Mouse (Mus musculus): ENCODE measurements at regions not wholly inside any gene's neighbourhood (a gene's known extent, or its start where the extent isn't known, plus 50 kb on each side); places are given as distances from the start of the nearest gene placed in this dataset.
"Not testable (repeated sequence)": the region's sequence is repeated elsewhere in the genome, so short reads cannot be mapped to it uniquely, and the experiment has no call there.

DNA sequence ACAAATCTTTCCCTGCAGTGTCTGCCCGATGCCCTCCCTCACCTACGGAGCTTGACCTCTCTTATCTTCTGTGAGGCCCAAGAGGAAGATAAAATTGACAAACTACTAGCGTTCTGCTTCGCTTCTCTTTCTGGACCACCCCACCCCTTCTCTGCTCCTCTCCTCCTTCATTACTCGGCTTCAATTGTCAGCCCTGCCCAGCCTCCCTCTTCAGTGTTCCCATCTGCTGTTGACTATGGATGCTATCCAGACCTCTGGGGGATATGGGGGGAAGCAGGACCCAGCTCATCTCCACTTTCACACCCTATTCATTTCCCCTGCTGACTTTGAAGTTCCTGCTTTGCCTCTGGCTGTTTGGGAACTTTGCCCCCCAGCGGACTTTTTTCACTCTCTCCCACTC lies 214.5 kb downstream of the Dact1 start:
- DNase-seq, result peak; percentile 25
- intact Hi-C loops (cut with DNase I), result no loop called here

DNA sequence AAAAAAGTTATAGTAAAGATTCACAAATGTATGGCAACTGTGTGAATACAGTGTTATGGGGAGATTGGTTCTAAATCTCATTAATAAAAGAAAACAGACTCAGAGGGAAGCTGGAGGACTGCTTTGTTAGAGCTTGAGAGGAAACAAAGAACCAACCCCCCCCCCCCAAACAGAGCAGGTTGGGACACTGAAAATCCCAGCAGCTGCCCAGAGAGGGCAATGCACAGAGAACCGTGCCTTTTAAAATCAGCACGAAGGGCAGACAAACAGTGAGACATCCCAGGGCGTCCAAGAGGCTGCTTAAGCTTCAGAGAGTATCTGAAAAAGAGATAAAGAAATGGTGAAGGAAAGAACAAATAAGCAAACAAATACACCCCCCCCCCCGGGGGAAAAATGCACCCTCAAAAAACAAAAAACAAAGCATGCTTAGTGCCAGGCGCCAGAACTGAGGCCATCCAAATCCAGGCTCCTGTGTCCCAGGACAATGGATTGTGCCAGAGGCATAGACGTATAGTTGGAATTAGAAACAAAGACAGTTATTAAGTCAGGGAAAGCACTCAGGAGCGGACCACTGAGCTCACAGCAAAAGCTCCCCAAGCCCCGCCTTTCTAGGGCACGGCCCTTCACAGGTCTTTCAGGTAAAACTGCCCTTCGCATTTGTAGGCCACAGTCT lies 215.7 kb downstream of the Dact1 start:
- intact Hi-C loops (cut with DNase I), result no loop called here
- no peak for DNase-seq

DNA sequence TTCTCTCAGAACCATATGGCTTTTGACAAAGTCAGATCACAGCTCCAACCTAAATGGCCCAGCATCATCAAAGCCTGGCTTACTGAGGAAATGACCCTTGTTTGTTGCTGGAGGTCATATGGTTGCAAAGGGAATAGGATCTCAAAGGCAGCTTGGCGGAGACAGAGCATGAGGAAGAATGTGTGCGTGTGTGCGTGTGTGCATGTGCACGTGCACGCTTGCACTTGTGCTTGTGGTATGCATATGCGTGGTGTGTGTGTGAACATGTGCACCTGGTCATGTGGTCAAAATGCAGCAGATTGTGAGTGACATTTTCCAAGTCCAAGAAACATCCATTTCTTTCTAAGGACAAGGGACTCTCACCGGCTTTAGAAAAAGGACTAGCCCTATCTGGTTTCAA lies 216.9 kb downstream of the Dact1 start:
- intact Hi-C loops (cut with DNase I), result no loop called here
- no peak for DNase-seq

DNA sequence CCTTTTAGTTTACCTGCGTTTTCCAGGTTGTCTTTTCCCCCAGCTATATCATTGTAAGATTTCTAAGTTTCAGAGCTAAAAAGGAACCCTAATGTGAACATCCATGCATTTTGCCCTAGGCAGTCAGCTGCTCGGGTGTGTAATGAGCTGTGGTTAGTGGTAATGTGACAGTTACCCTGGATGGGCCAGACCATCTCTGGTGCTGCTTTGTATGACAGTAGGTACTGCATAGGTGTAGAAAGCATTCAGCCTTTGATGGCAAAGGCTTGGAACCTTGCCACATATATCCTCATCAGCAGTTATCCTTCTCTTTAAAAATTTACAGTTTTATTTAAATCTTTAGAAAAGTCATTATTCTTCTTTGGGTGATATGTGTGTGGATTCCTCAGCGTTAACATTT lies 222.5 kb downstream of the Dact1 start:
- DNase-seq, result no peak
- intact Hi-C loops (cut with DNase I), result no loop called here

DNA sequence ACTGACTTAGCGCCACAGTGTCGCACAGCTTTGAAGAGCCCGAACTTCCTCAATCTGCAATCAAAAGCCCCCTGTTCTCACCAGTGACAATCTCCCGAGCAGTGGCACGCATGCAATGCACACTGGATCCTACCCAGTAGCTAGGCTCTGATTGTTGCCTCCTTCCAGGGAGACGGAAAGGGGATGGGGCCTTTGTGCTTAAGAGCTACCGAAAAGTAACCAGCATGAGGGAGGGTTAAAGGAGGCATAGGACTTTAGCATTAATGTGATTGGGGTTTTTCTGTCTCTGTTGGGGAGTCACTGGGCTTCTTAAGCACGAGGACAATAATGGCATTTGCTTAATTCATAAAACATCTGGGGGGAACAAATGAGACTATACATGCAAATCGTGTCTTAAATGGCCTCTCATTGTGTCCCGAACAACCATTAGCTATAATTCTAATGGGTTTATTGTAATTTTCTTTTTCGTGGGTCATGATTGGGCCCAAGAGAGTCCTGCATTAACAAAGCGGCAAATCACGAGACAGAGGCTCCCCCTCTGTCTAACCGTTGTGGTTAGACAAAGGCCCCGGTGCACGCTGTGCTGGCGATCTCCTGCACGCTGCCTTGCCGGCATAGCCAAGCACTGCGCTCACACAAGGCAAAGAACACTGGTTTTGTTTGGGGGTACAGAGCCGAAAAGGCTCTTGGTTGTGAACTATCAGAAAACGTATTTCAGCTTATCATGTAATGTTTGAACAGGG lies 223.2 kb downstream of the Dact1 start:
- DNase-seq, result no peak
- intact Hi-C loops (cut with DNase I), result no loop called here

DNA sequence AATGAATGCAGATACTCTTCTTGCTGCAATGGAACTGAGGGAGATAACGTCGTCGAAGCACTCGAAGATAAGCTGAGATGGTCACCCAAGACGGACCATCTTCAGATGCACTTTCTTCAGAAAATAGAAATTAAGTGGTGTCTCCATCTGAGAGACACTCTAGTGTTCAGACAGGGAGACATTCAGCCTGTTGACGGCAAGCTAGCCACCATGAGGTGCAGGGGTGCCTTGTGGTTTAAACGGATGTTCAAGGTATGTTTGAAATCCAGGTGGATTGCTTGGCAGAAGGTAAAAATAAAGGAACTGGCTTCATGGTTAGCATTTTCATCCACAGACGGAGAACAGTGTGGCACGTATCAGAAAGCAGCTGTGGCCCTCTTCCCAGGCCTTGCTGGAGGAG lies 224.0 kb downstream of the Dact1 start:
- no peak for DNase-seq
- intact Hi-C loops (cut with DNase I), result no loop called here

DNA sequence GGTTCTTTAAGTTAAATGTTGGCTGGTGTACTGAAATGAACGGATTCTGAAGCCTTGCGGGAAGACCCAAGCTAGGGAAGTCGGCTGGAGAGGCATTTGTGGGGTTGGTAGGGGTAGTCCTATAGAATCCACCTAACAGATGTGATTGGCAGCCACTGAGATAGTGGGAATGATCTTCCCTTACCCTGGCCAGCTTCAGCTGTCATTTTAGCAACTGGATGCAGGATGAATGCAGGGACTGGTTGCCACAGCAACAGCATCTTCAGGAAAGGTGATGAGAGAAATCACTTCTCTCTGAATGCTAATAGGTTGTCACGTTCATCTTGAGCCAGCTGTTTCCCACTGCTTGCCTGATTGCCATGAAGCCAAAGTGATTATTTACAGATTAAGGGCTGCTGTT lies 224.5 kb downstream of the Dact1 start:
- intact Hi-C loops (cut with DNase I), result no loop called here
- no peak for DNase-seq

DNA sequence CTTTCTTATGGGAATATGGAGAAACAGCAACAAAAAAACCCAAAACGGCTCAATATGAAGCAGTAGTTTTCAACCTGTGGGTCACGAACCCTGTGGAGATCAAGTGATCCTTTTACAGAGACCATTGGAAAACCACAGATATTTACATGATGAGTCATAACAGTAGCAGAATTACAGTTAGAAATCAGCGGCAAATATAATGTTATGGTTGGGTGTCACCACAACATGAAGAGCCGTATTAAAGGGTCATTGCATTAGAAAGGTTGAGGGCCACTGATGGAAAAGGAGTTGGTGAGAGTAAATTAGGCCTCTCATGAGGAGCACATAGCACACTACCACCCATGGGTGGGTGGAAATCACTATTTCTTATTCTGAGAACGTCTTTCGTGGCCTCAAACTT lies 225.6 kb downstream of the Dact1 start:
- intact Hi-C loops (cut with DNase I), result no loop called here
- DNase-seq, result no peak

DNA sequence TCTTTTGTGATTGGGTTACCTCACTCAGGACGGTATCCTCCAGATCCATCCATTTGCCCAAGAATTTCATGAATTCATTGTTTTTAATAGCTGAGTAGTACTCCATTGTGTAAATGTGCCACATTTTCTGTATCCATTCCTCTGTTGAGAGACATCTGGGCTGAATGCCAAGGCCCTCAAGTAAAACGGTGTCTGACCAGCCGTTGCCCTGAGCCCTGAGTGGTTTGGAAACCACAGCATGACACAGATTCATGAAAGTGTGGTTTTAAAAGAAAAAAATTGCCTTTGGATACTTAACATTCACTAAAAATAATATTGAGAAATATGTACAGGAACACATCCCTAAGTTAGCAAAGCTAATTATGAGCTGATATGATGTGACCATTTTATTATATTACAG lies 226.1 kb downstream of the Dact1 start:
- DNase-seq; intact Hi-C loops (cut with DNase I): not testable (repeated sequence)

DNA sequence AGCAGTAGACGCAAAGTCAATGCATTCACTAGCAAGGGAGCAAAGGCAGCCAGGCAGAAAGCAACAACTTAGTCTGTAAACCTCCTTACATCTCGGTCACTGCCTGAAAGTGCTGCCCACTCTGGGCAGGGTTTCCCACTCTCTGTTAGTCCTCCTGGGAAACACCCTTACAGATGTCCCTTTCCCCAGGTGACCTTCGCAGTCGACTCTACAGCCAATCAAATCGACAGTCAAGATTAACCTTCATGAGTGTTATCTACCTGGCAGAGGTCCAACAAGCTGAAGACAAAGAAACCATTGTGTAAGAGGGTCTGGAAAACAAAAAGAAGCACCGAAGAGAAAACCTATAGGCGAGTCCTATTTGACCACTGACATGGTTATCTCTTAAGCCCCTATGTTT lies 229.0 kb downstream of the Dact1 start:
- DNase-seq, result no peak

DNA sequence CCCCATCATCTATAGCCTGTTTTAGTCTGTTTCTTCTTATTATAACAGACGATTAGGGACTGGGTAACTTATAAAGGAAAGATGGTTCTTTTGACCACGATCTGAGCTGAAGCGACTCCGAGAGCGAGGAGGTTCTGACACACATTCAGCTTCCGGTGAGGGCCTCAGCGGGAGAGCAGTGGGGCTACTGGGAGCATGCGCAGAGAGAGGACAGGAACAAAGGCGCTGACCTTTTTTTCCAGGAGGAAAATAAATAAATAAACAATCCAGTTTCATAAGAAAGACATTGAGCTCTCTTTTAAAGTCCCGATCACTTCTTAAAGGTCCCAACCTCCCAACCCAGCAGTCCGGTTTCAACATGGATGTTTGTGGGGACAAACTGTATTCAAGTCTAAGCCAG lies 230.6 kb downstream of the Dact1 start:
- DNase-seq, result no peak
- intact Hi-C loops (cut with DNase I), result no loop called here

More for the DNA sequence above, 229.0 kb downstream of the Dact1 start:
- intact Hi-C loops (cut with DNase I), result no loop called here

DNA sequence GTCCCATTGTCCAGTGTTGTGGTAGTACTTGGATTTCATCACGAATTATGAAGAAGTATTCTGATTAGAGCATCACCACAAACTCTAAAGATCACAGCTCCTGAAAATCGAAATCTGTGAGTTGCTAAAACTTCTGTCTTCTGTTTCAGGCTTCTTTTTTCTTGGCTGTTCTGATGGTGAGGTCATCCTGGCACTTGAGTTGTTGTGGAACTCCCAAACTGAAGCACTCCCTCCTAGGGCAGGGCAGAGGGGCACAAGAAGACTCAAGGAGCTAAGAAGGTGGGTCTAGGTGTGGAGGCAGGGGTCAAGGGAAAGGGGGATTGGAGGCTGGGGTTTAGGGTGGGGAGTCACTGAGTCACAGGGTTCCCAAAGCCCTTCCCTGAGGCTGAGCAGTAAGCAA lies 232.3 kb downstream of the Dact1 start:
- DNase-seq, result no peak
- intact Hi-C loops (cut with DNase I), result no loop called here

DNA sequence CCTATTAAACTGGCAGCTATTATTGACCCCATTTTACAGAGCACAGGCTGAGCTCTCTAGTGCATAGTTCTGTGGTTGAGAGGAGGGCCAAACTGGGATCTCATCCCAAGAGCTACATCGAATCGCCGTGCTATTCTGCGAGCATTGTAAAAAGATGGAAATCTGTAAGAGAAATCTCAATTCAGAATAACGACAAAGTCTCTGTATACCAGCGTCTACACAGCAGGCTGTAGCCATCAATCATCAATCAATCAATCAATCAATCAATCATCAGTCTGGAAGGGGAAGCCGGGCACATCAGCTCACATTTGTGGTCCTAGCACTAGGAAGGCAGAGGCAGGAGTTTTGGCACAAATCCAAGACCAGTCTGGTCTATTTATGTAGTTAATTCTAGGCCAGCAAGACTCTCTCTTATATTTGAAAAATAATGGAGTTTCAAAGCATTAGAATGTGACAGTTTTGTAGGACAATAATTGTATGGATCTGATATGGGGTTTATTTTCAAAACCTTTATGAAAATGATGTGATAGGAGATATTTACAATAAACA lies 234.0 kb downstream of the Dact1 start:
- intact Hi-C loops (cut with DNase I), result no loop called here
- no peak for DNase-seq

DNA sequence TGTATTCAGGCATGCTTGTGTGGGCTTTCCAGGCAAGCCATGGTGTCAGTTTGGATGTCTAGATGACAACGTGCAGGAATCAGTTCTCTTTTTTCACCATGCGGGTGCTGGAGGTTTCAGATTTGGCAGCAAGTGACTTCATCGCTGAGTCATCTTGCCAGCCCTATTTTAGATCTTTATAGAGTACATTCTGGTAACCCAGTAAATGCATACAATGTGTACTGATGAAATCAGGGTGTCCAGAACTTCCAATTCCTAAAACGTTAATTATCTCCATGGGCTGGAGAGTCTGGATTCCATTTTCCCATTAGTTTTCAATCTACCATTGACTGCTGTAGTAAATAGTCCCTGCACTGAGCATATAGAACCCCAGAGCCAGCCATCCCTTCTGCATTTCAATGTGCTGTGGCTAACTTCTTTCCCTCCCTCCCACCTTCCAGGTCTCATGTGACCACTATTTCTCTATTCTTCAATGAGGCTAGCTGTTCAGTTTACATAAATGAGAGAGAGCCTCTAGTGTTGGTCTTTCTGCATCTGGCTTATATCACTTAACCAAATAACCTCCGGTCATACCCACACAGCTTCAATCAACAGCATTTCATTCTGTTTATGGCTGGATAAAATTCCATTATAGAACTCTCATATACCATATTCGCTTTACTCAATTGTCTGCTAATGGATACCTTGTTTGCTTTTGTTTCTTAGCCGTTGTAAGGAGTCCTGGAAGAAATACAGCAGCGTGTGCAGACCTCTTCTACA lies 234.9 kb downstream of the Dact1 start:
- no peak for DNase-seq
- intact Hi-C loops (cut with DNase I), result no loop called here

DNA sequence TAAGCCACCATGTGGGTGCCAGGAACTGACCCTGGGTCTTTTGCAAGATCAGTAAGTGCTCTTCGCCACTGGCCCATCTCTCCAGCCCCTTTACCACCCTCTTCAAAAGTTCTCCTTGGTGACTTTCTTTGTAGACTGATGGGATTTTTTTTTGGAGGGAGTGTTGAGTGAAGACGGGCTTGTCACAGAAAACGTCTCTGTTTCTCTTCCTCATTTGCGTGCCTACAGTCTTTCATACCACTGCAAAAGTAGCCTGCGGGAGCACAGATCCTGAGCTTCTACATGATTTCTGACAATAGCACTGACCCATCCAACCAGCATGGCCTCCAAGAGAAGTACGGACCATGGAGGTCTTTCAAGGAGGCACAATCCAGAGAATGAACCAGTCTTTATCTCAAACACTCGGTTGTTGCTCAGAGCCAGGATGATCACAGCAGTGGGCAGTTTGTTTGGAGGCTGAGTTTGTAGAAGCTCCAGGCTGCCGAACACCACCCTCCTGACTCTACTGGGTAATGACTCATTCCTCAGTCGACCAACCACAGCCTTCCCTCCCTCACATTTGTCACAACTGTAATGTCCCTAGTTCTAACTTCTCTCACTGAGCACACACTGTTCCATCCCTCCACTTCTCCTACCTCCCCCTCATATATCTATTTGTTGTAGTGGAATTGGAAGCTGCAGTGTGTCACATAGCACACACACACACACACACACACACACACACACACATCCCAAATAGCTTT lies 237.0 kb downstream of the Dact1 start:
- intact Hi-C loops (cut with DNase I), result no loop called here
- DNase-seq, result no peak

DNA sequence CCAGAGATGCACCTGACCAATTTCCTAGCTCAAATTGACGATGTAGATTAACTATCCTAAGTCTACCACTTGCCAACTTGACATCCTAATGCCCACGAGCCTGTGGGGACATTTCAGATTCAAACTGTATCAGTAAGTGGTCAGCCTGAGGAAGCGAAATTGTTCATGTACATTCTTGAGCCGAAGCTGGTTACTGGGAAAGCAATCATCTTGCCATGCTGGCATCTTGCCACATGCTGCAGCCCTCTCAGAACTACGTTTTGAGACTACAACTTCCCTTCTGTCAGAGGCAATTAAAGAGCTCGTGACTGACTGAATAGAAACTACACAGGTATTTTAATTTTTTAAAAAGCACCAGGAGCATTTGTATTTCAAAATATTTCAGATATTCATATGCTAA lies 239.7 kb downstream of the Dact1 start:
- DNase-seq, result peak; percentile 40
- intact Hi-C loops (cut with DNase I), result no loop called here

DNA sequence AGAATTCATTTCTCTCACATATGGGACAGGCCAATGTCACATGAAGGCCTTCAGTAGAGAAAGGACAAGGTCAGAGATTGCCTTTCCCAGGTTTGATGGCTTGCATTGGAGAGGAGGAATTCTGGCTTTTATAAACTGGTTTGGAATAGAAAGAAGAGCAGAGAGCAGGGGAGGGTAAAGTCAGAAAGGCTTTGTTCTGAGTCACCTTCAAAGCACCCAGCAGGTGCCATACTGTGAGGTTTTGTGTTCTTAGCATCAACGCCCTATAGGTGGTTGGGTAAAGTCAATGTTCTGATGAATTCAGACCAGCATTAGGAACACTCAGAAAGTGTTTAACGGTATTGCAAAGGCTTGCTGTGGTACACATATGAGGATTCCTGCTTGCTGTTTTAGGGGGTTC lies 244.5 kb downstream of the Dact1 start:
- DNase-seq, result no peak
- intact Hi-C loops (cut with DNase I), result no loop called here

DNA sequence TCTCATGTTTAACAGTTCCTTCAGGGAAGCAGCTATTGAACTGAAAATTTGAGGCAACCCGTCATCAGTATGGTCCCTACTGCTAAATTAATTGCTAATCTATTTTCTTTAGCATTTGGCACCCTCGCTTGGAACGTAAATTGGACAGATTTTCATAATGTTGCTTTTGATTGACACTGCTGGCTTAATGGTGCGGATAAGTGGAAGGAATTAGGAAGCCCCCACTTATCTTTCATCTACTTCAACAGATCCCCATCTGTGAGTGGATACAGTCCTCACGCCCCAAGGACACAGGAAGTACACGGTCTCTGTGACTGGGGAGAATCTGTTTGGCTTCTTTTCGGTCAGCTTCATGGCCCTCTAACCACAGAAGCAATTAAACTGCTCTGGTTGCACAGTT lies 251.6 kb downstream of the Dact1 start:
- DNase-seq, result no peak
- intact Hi-C loops (cut with DNase I), result no loop called here

DNA sequence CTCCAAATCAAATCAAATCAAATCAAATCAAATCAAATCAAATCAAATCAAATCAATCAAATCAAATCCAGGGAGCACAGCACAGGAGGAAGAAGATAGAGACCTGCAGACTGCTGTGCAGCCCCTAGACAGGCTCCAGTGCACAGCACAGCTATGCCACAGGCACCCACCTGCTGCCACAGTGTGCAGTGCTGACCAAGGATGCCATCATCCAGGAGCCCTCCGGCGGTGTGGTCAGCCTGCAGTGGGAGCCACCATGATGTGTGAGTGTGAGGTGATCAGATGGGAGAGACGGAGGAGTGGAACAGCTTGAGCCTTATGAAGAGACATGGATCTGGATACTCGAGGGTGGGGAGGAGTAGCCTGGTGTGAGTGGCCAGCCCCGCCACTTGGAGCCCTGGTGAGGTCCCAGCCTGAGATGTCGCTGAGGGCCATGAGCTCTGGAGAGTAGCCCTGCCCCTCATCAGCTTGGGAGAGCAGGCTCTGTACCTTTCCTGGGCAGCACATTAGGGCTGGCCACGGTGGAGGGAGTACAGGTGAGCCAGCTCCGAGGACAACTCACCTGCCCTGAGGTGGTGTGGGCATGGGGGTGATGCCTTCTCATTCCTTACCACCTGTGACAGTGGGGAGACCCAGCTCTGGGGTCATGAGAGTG lies 252.4 kb downstream of the Dact1 start:
- intact Hi-C loops (cut with DNase I), result no loop called here
- DNase-seq, result no peak

DNA sequence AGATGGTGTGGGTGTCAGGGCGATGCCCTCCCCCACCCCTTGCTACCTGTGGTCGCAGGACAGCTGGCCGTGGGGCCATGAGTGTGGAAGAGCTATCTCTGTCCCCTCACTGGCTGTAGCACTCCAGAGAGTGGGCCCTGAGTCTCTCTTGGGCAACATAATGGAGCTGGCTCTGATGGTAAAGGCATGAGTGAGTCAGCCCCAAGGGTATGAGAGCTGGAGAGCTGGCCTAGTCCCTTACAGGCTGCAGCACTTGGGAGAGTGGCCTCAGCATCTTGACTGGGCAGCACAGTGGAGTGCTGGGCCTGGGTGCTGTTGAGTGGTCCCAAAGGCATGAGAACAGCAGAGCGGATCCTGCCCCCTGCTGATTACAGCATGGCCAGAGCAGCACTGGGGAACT lies 253.5 kb downstream of the Dact1 start:
- intact Hi-C loops (cut with DNase I), result no loop called here
- no peak for DNase-seq

DNA sequence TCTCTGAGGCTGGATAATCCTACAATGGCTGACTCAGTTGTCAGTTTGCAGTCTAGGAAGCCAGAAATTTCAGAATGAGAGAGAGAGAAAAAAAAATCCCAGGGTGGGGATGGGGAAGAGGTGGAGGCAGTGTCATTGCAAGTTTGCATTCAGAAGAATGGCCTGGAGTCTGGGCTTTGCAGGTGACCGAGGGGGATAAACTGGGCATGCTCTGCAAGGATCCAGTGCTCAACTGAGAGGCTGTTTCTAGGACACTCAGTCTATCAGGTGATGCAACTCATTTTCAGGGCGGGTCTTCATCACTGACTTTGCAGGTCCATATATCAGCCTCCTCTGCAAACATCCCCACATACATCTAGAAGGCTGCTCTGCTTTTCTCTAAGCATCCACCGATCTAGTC lies 256.7 kb downstream of the Dact1 start:
- intact Hi-C loops (cut with DNase I), result no loop called here
- no peak for DNase-seq

Data from left cerebral cortex, postnatal 4 days (tissue).